Comparison of ENCODE assay signal across 8 mouse cellular contexts in genomic region chr6:90604130-90604529, GRCm38 (mm10). TPM values are rescaled to one million over a fixed set of nuclear protein-coding genes. Genes with fewer than 3 reads are reported as not detected.
DNase-seq lines count a peak whose midpoint lies in the region; ATAC-seq and TF ChIP-seq lines count a peak whose summit lies in the region.

No protein-coding gene starts in this region.

- H3K4me1 ChIP-seq in heart, embryonic 12.5 days (replicated peaks), result peaks cover 41% of the 10 kb centered on the region
- no peaks in the 10 kb centered on the region for H3K4me1 ChIP-seq in cortical plate, adult 2 months (ENCODE audit: control insufficient read depth, insufficient read depth, low read length)
- peaks cover 16% of the 10 kb centered on the region; the same call in 1 of the 2 replicates for H3K4me1 ChIP-seq in hindbrain, embryonic 15.5 days (replicated peaks)
- H3K4me1 ChIP-seq in midbrain, embryonic 15.5 days, result 0 out of 2 replicates have a peak, but pooled peaks cover 12% of the 10 kb centered on the region

- no peaks in the 10 kb centered on the region for H3K9me3 ChIP-seq in heart, embryonic 12.5 days (replicated peaks)
- H3K9me3 ChIP-seq in hindbrain, embryonic 15.5 days, result no peaks in the 10 kb centered on the region
- no peaks in the 10 kb centered on the region for H3K9me3 ChIP-seq in midbrain, embryonic 15.5 days

- TF ChIP-seq POLR2A in cortical plate, adult 2 months (IDR thresholded peaks at IDR 0.05; ENCODE audit: extremely low read depth, insufficient read depth, low read length), result no peak

- peak overlapping the region; percentile 66 for H3K4me3 ChIP-seq in heart, embryonic 12.5 days
- H3K4me3 ChIP-seq in cortical plate, adult 2 months (ENCODE audit: insufficient read depth, low read length), result peak overlapping the region; percentile 50; the same call in 1 of the 2 replicates
- H3K4me3 ChIP-seq in hindbrain, embryonic 15.5 days, result peak overlapping the region; percentile 75
- peak overlapping the region; percentile 69 for H3K4me3 ChIP-seq in midbrain, embryonic 15.5 days

- peak overlapping the region; percentile 88; the same call in 1 of the 2 replicates for H3K4me2 ChIP-seq in heart, embryonic 12.5 days
- peak overlapping the region; percentile 96 for H3K4me2 ChIP-seq in hindbrain, embryonic 15.5 days
- peak overlapping the region; percentile 94 for H3K4me2 ChIP-seq in midbrain, embryonic 15.5 days

- H3K27ac ChIP-seq in heart, embryonic 12.5 days (ENCODE audit: poor library complexity, severe bottlenecking), result no peak overlapping the region
- H3K27ac ChIP-seq in cortical plate, adult 2 months (ENCODE audit: insufficient read depth, low read length), result no peak overlapping the region
- no peak overlapping the region for H3K27ac ChIP-seq in hindbrain, embryonic 15.5 days (replicated peaks)
- no peak overlapping the region for H3K27ac ChIP-seq in midbrain, embryonic 15.5 days

- no peaks in the 10 kb centered on the region; the same call in 1 of the 2 replicates for H3K27me3 ChIP-seq in heart, embryonic 12.5 days (replicated peaks)
- H3K27me3 ChIP-seq in hindbrain, embryonic 15.5 days, result no peaks in the 10 kb centered on the region; the same call in 1 of the 2 replicates
- no peaks in the 10 kb centered on the region for H3K27me3 ChIP-seq in midbrain, embryonic 15.5 days (replicated peaks)

- no peak overlapping the region for H3K9ac ChIP-seq in heart, embryonic 12.5 days
- H3K9ac ChIP-seq in hindbrain, embryonic 15.5 days, result no peak overlapping the region
- H3K9ac ChIP-seq in midbrain, embryonic 15.5 days, result no peak overlapping the region

- peak; percentile 1; the same call in 1 of the 2 replicates for ATAC-seq in heart, embryonic 12.5 days (ENCODE audit: insufficient number of reproducible peaks, low FRiP score)
- peak; percentile 15 for ATAC-seq in hindbrain, embryonic 15.5 days (ENCODE audit: low FRiP score, low read depth)
- no peak; the same call in 1 of the 2 replicates for ATAC-seq in midbrain, embryonic 15.5 days (replicated peaks)

- DNase-seq in heart, adult 8-10 months (ENCODE audit: low spot score), result no peak
- no peak for DNase-seq in ovary, postnatal 36 days (ENCODE audit: low spot score)
- DNase-seq in embryo, embryonic 11 days, result no peak
- DNase-seq in gastrocnemius, postnatal 25 days, result no peak

- no peaks in the 10 kb centered on the region for H3K36me3 ChIP-seq in heart, embryonic 12.5 days
- H3K36me3 ChIP-seq in hindbrain, embryonic 15.5 days, result no peaks in the 10 kb centered on the region
- no peaks in the 10 kb centered on the region for H3K36me3 ChIP-seq in midbrain, embryonic 15.5 days (replicated peaks)

- WGBS in heart, embryonic 12.5 days, result 65% methylated on average over 3 of the region's 3 CpGs
- WGBS in hindbrain, embryonic 15.5 days, result 57% methylated on average over 3 of the region's 3 CpGs
- 60% methylated on average over 3 of the region's 3 CpGs for WGBS in midbrain, embryonic 15.5 days

- no peak for TF ChIP-seq CTCF in cortical plate, adult 2 months (IDR thresholded peaks at IDR 0.05; ENCODE audit: extremely low read depth, insufficient read depth, low read length)

RNA-seq across cellular contexts. Expression of gene Slc41a3, which starts 0.4 kb away (rescaled TPM):
- polyA plus RNA-seq in heart, embryonic 12.5 days (2016; fragmentation: Nextera tagmentation; extraction: Ambion mirVana), result 11.4 and 12.2 TPM in 2 replicates
- 10 to 100 TPM; 48.1 to 98.4 (median 78.7) TPM for total RNA-seq in heart, adult 8-10 months (2022)
- 5.0 and 5.4 TPM in 2 replicates for polyA plus RNA-seq in cortical plate, adult 2 months (2012; rRNA removed)
- 7.6 and 8.5 TPM in 2 replicates for polyA plus RNA-seq in hindbrain, embryonic 15.5 days (2015; fragmentation: Nextera tagmentation; extraction: Ambion mirVana)
- 5.8 and 6.3 TPM in 2 replicates for polyA plus RNA-seq in midbrain, embryonic 15.5 days (2015; fragmentation: Nextera tagmentation; extraction: Ambion mirVana)
- total RNA-seq in gastrocnemius, postnatal 25 days (2021), result 10 to 100 TPM; 58.4 to 76.2 TPM
